9 mouse cellular contexts compared by ENCODE assay signal in genomic region chr7:143757027-143757390, GRCm38 (mm10). TPM values are rescaled to one million over a fixed set of nuclear protein-coding genes. Genes with fewer than 3 reads are reported as not detected.
DNase-seq lines count a peak whose midpoint lies in the region; ATAC-seq and TF ChIP-seq lines count a peak whose summit lies in the region.
"Had no signal": no experiment of that assay in that cellular context is flagged by ENCODE, and none has a peak within 500 bp of the region (broad histone marks: within the 10 kb centered on the region; RNA-seq: fewer than 3 reads in every experiment).

No protein-coding gene starts in this region.

- ATAC-seq in granulocyte monocyte progenitor cell, adult 5-6 weeks (replicated peaks; ENCODE audit: poor library complexity, severe bottlenecking): peak; percentile 88
- peak; percentile 70 for ATAC-seq in intestine, postnatal 0 days
- peak; percentile 89 for ATAC-seq in limb, embryonic 13.5 days (ENCODE audit: low FRiP score, low read depth)
- ATAC-seq in midbrain, embryonic 15.5 days (replicated peaks): peak; percentile 91

- peaks cover 4% of the 10 kb centered on the region; the same call in 1 of the 2 replicates for H3K4me1 ChIP-seq in intestine, postnatal 0 days (replicated peaks; ENCODE audit: control insufficient read depth, insufficient read depth, low read length)
- H3K4me1 ChIP-seq in limb, embryonic 13.5 days: peaks cover 14% of the 10 kb centered on the region
- peaks cover 10% of the 10 kb centered on the region for H3K4me1 ChIP-seq in midbrain, embryonic 15.5 days

- peak; percentile 23; the same call in 1 of the 2 replicates for TF ChIP-seq CTCF in intestine, postnatal 0 days (IDR thresholded peaks at IDR 0.05; ENCODE audit: low read depth)

- H3K27ac ChIP-seq in intestine, postnatal 0 days (ENCODE audit: low read depth, low read length): no peak overlapping the region
- no peak overlapping the region for H3K27ac ChIP-seq in limb, embryonic 13.5 days
- no peak overlapping the region for H3K27ac ChIP-seq in midbrain, embryonic 15.5 days

- DNase-seq in ovary, adult 18-20 months (ENCODE audit: low spot score): peak; percentile 65
- no peak for DNase-seq in ovary, postnatal 14 days (ENCODE audit: low spot score)
- DNase-seq in embryo, embryonic 10.5 days (ENCODE audit: low spot score): peak; percentile 89
- peak; percentile 79 to 84 for DNase-seq in spleen, postnatal 36 days (ENCODE audit: low spot score in 2 of 2)

- no peaks in the 10 kb centered on the region for H3K36me3 ChIP-seq in intestine, postnatal 0 days (ENCODE audit: control insufficient read depth, insufficient read depth)
- H3K36me3 ChIP-seq in limb, embryonic 13.5 days: no peaks in the 10 kb centered on the region
- H3K36me3 ChIP-seq in midbrain, embryonic 15.5 days (replicated peaks): no peaks in the 10 kb centered on the region
- H3K36me3 ChIP-seq: G1E had no signal

- peaks cover 15% of the 10 kb centered on the region; the same call in 1 of the 2 replicates for H3K27me3 ChIP-seq in intestine, postnatal 0 days (replicated peaks; ENCODE audit: control insufficient read depth, insufficient read depth, low read length)
- H3K27me3 ChIP-seq in limb, embryonic 13.5 days: peaks cover 20% of the 10 kb centered on the region
- H3K27me3 ChIP-seq in midbrain, embryonic 15.5 days (replicated peaks): peaks cover 19% of the 10 kb centered on the region

- WGBS in intestine, postnatal 0 days: under 1% methylated on average over 15 of the region's 15 CpGs
- WGBS in limb, embryonic 13.5 days: 2% methylated on average over 15 of the region's 15 CpGs
- under 1% methylated on average over 15 of the region's 15 CpGs for WGBS in midbrain, embryonic 15.5 days

- peak overlapping the region; percentile 75 for H3K4me2 ChIP-seq in intestine, postnatal 0 days (replicated peaks; ENCODE audit: low read depth)
- peak overlapping the region; percentile 79 for H3K4me2 ChIP-seq in limb, embryonic 13.5 days (replicated peaks)
- H3K4me2 ChIP-seq in midbrain, embryonic 15.5 days: peak overlapping the region; percentile 81

- no peak overlapping the region for H3K9ac ChIP-seq in intestine, postnatal 0 days (ENCODE audit: low read depth, low read length)
- peak overlapping the region; percentile 61 for H3K9ac ChIP-seq in limb, embryonic 13.5 days
- peak overlapping the region; percentile 9; the same call in 1 of the 2 replicates for H3K9ac ChIP-seq in midbrain, embryonic 15.5 days

- H3K9me3 ChIP-seq in intestine, postnatal 0 days (ENCODE audit: control insufficient read depth): no peaks in the 10 kb centered on the region
- H3K9me3 ChIP-seq in limb, embryonic 13.5 days: no peaks in the 10 kb centered on the region
- H3K9me3 ChIP-seq in midbrain, embryonic 15.5 days: no peaks in the 10 kb centered on the region
- H3K9me3 ChIP-seq: G1E had no signal

- H3K4me3 ChIP-seq in intestine, postnatal 0 days (ENCODE audit: low read depth, low read length): peak overlapping the region; percentile 27
- H3K4me3 ChIP-seq in limb, embryonic 13.5 days: peak overlapping the region; percentile 42
- peak overlapping the region; percentile 37 for H3K4me3 ChIP-seq in midbrain, embryonic 15.5 days

RNA-seq across cellular contexts. Expression of gene Osbpl5, which starts 0.2 kb away (rescaled TPM):
- total RNA-seq in granulocyte monocyte progenitor cell, adult 5-6 weeks (2014; fragmentation: Nextera tagmentation): 3.9 and 5.2 TPM in 2 replicates
- 7.5 and 16.6 TPM in 2 replicates for total RNA-seq in granulocyte monocyte progenitor cell, adult 5-6 weeks (2017)
- polyA plus RNA-seq in intestine, postnatal 0 days (2015; fragmentation: Nextera tagmentation; extraction: Ambion mirVana): 11.3 and 13.1 TPM in 2 replicates
- 40.0 and 43.8 TPM in 2 replicates for polyA plus RNA-seq in limb, embryonic 13.5 days (2015; fragmentation: Nextera tagmentation; extraction: Ambion mirVana)
- 39.7 and 44.0 TPM in 2 replicates for polyA plus RNA-seq in midbrain, embryonic 15.5 days (2015; fragmentation: Nextera tagmentation; extraction: Ambion mirVana)
- polyA plus RNA-seq: G1E had no signal

RNA-seq across cellular contexts. Expression of gene Mrgprg, which starts 9.8 kb away (rescaled TPM):
- not detected in 2 replicates for total RNA-seq in granulocyte monocyte progenitor cell, adult 5-6 weeks (2014; fragmentation: Nextera tagmentation)
- total RNA-seq in granulocyte monocyte progenitor cell, adult 5-6 weeks (2017): not detected in 2 replicates
- polyA plus RNA-seq in intestine, postnatal 0 days (2015; fragmentation: Nextera tagmentation; extraction: Ambion mirVana): not detected in 2 replicates
- not detected in 2 replicates for polyA plus RNA-seq in limb, embryonic 13.5 days (2015; fragmentation: Nextera tagmentation; extraction: Ambion mirVana)
- polyA plus RNA-seq in midbrain, embryonic 15.5 days (2015; fragmentation: Nextera tagmentation; extraction: Ambion mirVana): not detected in 2 replicates
- polyA plus RNA-seq: G1E had no signal

RNA-seq across cellular contexts. Expression of gene Mrgpre, which starts 27.3 kb away (rescaled TPM):
- total RNA-seq in granulocyte monocyte progenitor cell, adult 5-6 weeks (2014; fragmentation: Nextera tagmentation): 2.6 and 2.9 TPM in 2 replicates
- total RNA-seq in granulocyte monocyte progenitor cell, adult 5-6 weeks (2017): 0.34 and 0.41 TPM in 2 replicates
- 1.0 and 1.5 TPM in 2 replicates for polyA plus RNA-seq in intestine, postnatal 0 days (2015; fragmentation: Nextera tagmentation; extraction: Ambion mirVana)
- 1.5 and 1.8 TPM in 2 replicates for polyA plus RNA-seq in limb, embryonic 13.5 days (2015; fragmentation: Nextera tagmentation; extraction: Ambion mirVana)
- polyA plus RNA-seq in midbrain, embryonic 15.5 days (2015; fragmentation: Nextera tagmentation; extraction: Ambion mirVana): 9.8 and 10.0 TPM in 2 replicates
- total RNA-seq: G1E had no signal
- polyA plus RNA-seq: G1E had no signal
